Mouse (Mus musculus) lung, embryonic 15.5 days (tissue): ENCODE measurements around the gene Ykt6. TPM values are rescaled to one million over a fixed set of nuclear protein-coding genes. Genes with fewer than 3 reads are reported as not detected.

ENCODE experiments used
- ATAC-seq: fragments of 200-750 bp; cut with Nextera tagmentation; 2 replicates; pipeline ENCODE4 v1.8.0; 2017; ENCODE audit warnings: moderate number of reproducible peaks, borderline replicate concordance; ENCODE audit not compliant: low FRiP score, low TSS enrichment; ENCODE audit errors: extremely low read depth
- H3K27ac ChIP-seq: fragments of 300-500 bp; sonication (generic); 2 replicates; pipeline ENCODE4 v1.5.1; 2015; ENCODE audit warnings: moderate library complexity, mild to moderate bottlenecking, inconsistent platforms
- H3K27me3 ChIP-seq: fragments of 300-500 bp; sonication (generic); 2 replicates; pipeline ENCODE4 v1.6.1; 2015; ENCODE audit warnings: inconsistent platforms
- H3K36me3 ChIP-seq: fragments of 300-500 bp; sonication (generic); 2 replicates; pipeline ENCODE4 v1.6.1; 2015; ENCODE audit warnings: inconsistent platforms
- H3K4me1 ChIP-seq: fragments of 300-500 bp; sonication (generic); 2 replicates; pipeline ENCODE4 v1.6.1; 2015; ENCODE audit warnings: inconsistent platforms
- H3K4me2 ChIP-seq: fragments of 300-500 bp; sonication (generic); 2 replicates; pipeline ENCODE4 v1.6.1; 2015; ENCODE audit warnings: inconsistent platforms, mild to moderate bottlenecking, moderate library complexity
- H3K4me3 ChIP-seq: fragments of 300-500 bp; sonication (generic); 2 replicates; pipeline ENCODE4 v1.5.1; 2015; ENCODE audit warnings: mild to moderate bottlenecking, inconsistent platforms
- H3K9ac ChIP-seq: fragments of 300-500 bp; sonication (generic); 2 replicates; pipeline ENCODE4 v1.6.1; 2015; ENCODE audit warnings: inconsistent platforms
- H3K9me3 ChIP-seq: fragments of 300-500 bp; sonication (generic); 2 replicates; pipeline ENCODE4 v1.6.1; 2016; ENCODE audit warnings: inconsistent platforms
- WGBS: fragments of 180-500 bp; shearing (Covaris S2); methylation state at CpG from one replicate; pipeline ENCODE4 v1.1.7; 2015; 5-methylcytosine and 5-hydroxymethylcytosine counted together
- polyA plus RNA-seq: library from polyadenylated mRNA; unstranded; fragments of >200 nt; fragmentation: Nextera tagmentation; extraction: Ambion mirVana; gene quantifications from 2 replicates; pipeline ENCODE4 v1.2.1, GENCODE M21; 2015

Gene Ykt6
- polyA plus RNA-seq, 1 experiment from 2014 or later = 58.6 TPM

DNA sequence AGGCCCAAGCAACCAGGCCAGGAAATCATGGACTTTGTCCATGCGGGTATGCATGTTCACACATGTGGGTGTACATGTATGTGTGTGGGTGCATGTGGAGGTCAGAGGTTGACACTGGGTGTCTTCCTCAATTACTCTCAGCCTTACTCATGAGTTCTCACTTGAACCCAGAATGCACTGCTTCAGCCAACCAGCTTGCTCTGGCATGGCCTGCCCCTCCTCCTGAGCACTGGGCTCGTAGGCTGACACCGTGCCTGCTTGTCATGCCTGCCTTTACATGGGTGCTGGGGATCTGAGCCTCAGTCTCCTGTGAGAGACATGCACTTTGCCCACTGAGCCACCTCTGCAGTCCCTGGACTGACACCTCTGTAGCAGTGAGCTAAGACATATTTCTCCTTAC lies 56.4 kb downstream of the Ykt6 start:
- WGBS = 73% methylated on average over 3 of the region's 3 CpGs
- Histone ChIP-seq H3K4me3 (no peak overlapping the region), H3K36me3 (no peaks in the 10 kb centered on the region), H3K27ac (no peak overlapping the region), H3K27me3 (peaks cover 6% of the 10 kb centered on the region; the same call in 1 of the 2 replicates), H3K4me1 (no peaks in the 10 kb centered on the region), H3K9ac (no peak overlapping the region), H3K9me3 (no peaks in the 10 kb centered on the region), H3K4me2 (no peak overlapping the region)
- no peak for ATAC-seq

DNA sequence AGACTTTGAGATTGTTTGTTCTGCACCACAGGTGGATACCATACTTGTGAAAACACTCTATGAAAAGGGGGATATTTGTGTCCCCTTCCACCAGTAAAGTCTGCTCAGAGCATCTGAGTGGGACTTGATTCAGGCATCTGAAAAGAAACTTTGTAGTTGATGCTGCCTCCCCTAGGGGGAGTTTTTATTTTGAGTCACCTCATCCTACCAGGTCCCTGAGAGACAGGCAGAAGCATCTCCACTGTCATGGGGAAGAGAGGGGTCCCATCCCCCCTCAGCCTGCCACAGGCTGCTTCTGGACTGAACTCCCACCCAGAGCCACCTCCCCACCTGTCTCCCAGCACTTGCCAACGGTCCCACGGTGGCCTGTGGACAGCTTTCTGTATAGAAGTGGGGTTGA lies 57.9 kb downstream of the Ykt6 start:
- 82% methylated on average over 2 of the region's 2 CpGs for WGBS
- H3K4me1 ChIP-seq = no peaks in the 10 kb centered on the region
- no peaks in the 10 kb centered on the region for H3K36me3 ChIP-seq
- H3K4me3 ChIP-seq = no peak overlapping the region
- no peak for ATAC-seq
- no peaks in the 10 kb centered on the region for H3K9me3 ChIP-seq
- H3K4me2 ChIP-seq = no peak overlapping the region
- no peak overlapping the region for H3K9ac ChIP-seq
- H3K27ac ChIP-seq = no peak overlapping the region
- peaks cover 6% of the 10 kb centered on the region; the same call in 1 of the 2 replicates for H3K27me3 ChIP-seq

GRCm38 (mm10) chr11:6015011-6015431 lies 59.5 kb downstream of the Ykt6 start:
- ATAC-seq = no peak
- H3K9me3 ChIP-seq = no peaks in the 10 kb centered on the region
- H3K9ac ChIP-seq = no peak overlapping the region
- no peak overlapping the region for H3K4me3 ChIP-seq
- H3K27ac ChIP-seq = no peak overlapping the region
- peaks cover 6% of the 10 kb centered on the region; the same call in 1 of the 2 replicates for H3K27me3 ChIP-seq
- H3K4me1 ChIP-seq = no peaks in the 10 kb centered on the region
- 54% methylated on average over 6 of the region's 6 CpGs for WGBS
- no peak overlapping the region for H3K4me2 ChIP-seq
- no peaks in the 10 kb centered on the region for H3K36me3 ChIP-seq

GRCm38 (mm10) chr11:6016368-6016767 lies 60.9 kb downstream of the Ykt6 start:
- Histone ChIP-seq H3K27me3 (peaks cover 6% of the 10 kb centered on the region; the same call in 1 of the 2 replicates), H3K4me3 (no peak overlapping the region), H3K36me3 (no peaks in the 10 kb centered on the region), H3K9ac (no peak overlapping the region), H3K4me1 (no peaks in the 10 kb centered on the region), H3K9me3 (no peaks in the 10 kb centered on the region), H3K4me2 (no peak overlapping the region), H3K27ac (no peak overlapping the region)
- ATAC-seq = no peak
- 0% methylated on average over 2 of the region's 3 CpGs for WGBS

GRCm38 (mm10) chr11:6016797-6017395 lies 61.4 kb downstream of the Ykt6 start:
- Histone ChIP-seq H3K9ac (no peak overlapping the region), H3K27me3 (peaks cover 6% of the 10 kb centered on the region; the same call in 1 of the 2 replicates), H3K9me3 (no peaks in the 10 kb centered on the region), H3K4me3 (no peak overlapping the region), H3K27ac (no peak overlapping the region), H3K4me2 (no peak overlapping the region), H3K36me3 (no peaks in the 10 kb centered on the region), H3K4me1 (no peaks in the 10 kb centered on the region)
- 49% methylated on average over 9 of the region's 9 CpGs for WGBS
- no peak for ATAC-seq

Other genes starting within 250 kb of the Ykt6 start
- gene Mrps24, start 240.0 kb upstream of the Ykt6 start, polyA plus RNA-seq = 179 and 188 TPM in 2 replicates
- 24.6 and 24.8 TPM in 2 replicates for gene Urgcp, start 193.3 kb upstream of the Ykt6 start, polyA plus RNA-seq
- 111 and 115 TPM in 2 replicates for gene Dbnl, start 167.2 kb upstream of the Ykt6 start, polyA plus RNA-seq
- 29.6 and 49.3 TPM in 2 replicates for gene Pgam2, start 152.0 kb upstream of the Ykt6 start, polyA plus RNA-seq
- gene Polm, start 117.7 kb upstream of the Ykt6 start, polyA plus RNA-seq = 7.1 and 10.0 TPM in 2 replicates
- gene Aebp1, start 93.7 kb upstream of the Ykt6 start, polyA plus RNA-seq = 31.3 and 37.6 TPM in 2 replicates
- gene Pold2, start 77.4 kb upstream of the Ykt6 start, polyA plus RNA-seq = 149 and 160 TPM in 2 replicates
- 273 and 720 TPM in 2 replicates for gene Myl7, start 56.9 kb upstream of the Ykt6 start, polyA plus RNA-seq
- 1.7 and 1.9 TPM in 2 replicates for gene Gck, start 5.6 kb upstream of the Ykt6 start, polyA plus RNA-seq
- gene Camk2b, start 110.7 kb downstream of the Ykt6 start, polyA plus RNA-seq = 0.79 and 1.4 TPM in 2 replicates
- 0.21 and 0.42 TPM in 2 replicates for gene A730071L15Rik, start 244.3 kb downstream of the Ykt6 start, polyA plus RNA-seq
- 39.4 and 40.3 TPM in 2 replicates for gene Nudcd3, start 244.7 kb downstream of the Ykt6 start, polyA plus RNA-seq